Mouse (Mus musculus) myocyte (in vitro differentiated cells): Measurements from ENCODE around the gene Creld2.
"Not testable (repeated sequence)": the region's sequence is repeated elsewhere in the genome, so short reads cannot be mapped to it uniquely, and the experiment has no call there.

ENCODE experiments used
- CEBPB ChIP-seq: IDR thresholded peaks from 2 replicates; pipeline ENCODE4 v1.6.1; 2011; ENCODE audit warnings: mild to moderate bottlenecking, moderate library complexity; ENCODE audit not compliant: poor library complexity, insufficient read depth, severe bottlenecking
- E2F4 ChIP-seq: IDR thresholded peaks from one replicate; pipeline ENCODE4 v1.6.1; 2011; ENCODE audit warnings: mild to moderate bottlenecking, control low read depth, moderate library complexity; ENCODE audit not compliant: insufficient read depth
- MAX ChIP-seq: IDR thresholded peaks from one replicate; pipeline ENCODE4 v1.6.1; 2011; ENCODE audit warnings: low read depth, mild to moderate bottlenecking, control low read depth
- MYOG ChIP-seq, 3 experiments: IDR thresholded peaks; one replicate each; pipeline ENCODE4 v1.6.1; 2011; ENCODE audit warnings: control low read depth in 2 of 3, low read depth in 2 of 3, mild to moderate bottlenecking in 2 of 3; ENCODE audit not compliant: insufficient read length in 2 of 3, control insufficient read depth in 1 of 3, insufficient read depth in 1 of 3
- POLR2A ChIP-seq: IDR thresholded peaks from one replicate; pipeline ENCODE4 v1.6.1; 2011; ENCODE audit warnings: low read depth, mild to moderate bottlenecking, control low read depth, moderate library complexity; ENCODE audit not compliant: insufficient read length
- POLR2AphosphoS2 ChIP-seq: IDR thresholded peaks from one replicate; pipeline ENCODE4 v1.6.1; 2011; ENCODE audit warnings: low read depth, control low read depth; ENCODE audit not compliant: insufficient read length
- SRF ChIP-seq: IDR thresholded peaks from one replicate; pipeline ENCODE4 v1.6.1; 2011; ENCODE audit warnings: low read depth; ENCODE audit not compliant: control insufficient read depth, insufficient read length
- USF1 ChIP-seq: IDR thresholded peaks from one replicate; pipeline ENCODE4 v1.6.1; 2011; ENCODE audit warnings: low read depth, mild to moderate bottlenecking, control low read depth, moderate library complexity

DNA sequence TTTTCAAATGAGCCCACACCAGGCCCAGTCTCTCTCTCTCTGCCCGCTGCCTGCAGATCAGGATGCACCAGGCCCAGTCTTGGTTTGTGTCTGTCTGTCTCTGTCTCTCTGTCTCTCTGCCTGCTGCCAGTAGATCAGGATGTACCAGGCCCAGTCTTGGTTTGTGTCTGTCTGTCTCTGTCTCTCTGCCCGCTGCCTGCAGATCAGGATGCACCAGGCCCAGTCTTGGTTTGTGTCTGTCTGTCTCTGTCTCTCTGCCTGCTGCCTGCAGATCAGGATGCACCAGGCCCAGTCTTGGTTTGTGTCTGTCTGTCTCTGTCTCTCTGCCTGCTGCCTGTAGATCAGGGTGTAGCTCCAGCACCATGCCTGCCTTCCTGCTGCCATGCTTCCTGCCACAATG lies 5.6 kb upstream of the Creld2 start:
- TF ChIP-seq E2F4; POLR2AphosphoS2; POLR2A; CEBPB; MAX; MYOG (IDR thresholded peaks at IDR 0.05; ENCODE audit: control insufficient read depth in 1 of 3, insufficient read depth in 1 of 3, insufficient read length in 2 of 3, low read depth in 2 of 3); USF1; SRF: not testable (repeated sequence)
